Mouse (Mus musculus) heart, embryonic 13.5 days (tissue): ENCODE measurements around the gene Hspb8. TPM values are rescaled to one million over a fixed set of nuclear protein-coding genes. Genes with fewer than 3 reads are reported as not detected.

Experiments
- polyA plus RNA-seq: library from polyadenylated mRNA; unstranded; fragments of >200 nt; fragmentation: Nextera tagmentation; extraction: Ambion mirVana; gene quantifications from 2 replicates; pipeline ENCODE4 v1.2.1, GENCODE M21; 2015

The Hspb8 gene
- polyA plus RNA-seq, 1 experiment from 2014 or later = 30.6 TPM

Other genes with a start within 250 kb of the Hspb8 start
- gene Ccdc60, start 133.9 kb downstream of the Hspb8 start, polyA plus RNA-seq = 0.37 and 0.59 TPM in 2 replicates
- gene Srrm4, start 169.0 kb upstream of the Hspb8 start, polyA plus RNA-seq = 0.90 and 1.5 TPM in 2 replicates